Mouse (Mus musculus) ES-CJ7 (cell line): ENCODE measurements at regions not wholly inside any gene's neighbourhood (a gene's known extent, or its start where the extent isn't known, plus 50 kb on each side); places are given as distances from the start of the nearest gene placed in this dataset.

Experiments used
- DNase-seq: peaks from one replicate; pipeline ENCODE4 v3.0.0; 2011; ENCODE audit warnings: low read depth, low spot score

DNA sequence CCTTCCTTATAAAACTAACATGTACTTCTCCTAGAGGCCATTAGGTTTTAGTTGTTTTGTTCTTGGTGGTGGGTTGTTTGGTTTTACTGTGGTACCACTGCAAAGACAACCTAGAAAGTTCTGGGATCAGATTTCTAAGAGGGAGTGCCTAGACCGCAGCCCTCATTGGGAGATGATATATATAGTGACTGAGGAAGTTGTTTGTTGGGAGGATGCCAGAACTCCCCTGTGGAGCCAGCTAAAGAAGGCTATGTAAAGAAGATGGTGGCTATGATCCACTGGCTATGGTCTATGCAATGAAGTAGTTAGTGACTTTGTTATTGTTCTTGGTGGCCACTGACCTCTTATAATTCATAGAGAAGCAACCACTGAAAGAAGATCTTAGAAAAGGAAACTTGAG is 283.8 kb upstream of the Kif2a start:
- DNase-seq: no peak

DNA sequence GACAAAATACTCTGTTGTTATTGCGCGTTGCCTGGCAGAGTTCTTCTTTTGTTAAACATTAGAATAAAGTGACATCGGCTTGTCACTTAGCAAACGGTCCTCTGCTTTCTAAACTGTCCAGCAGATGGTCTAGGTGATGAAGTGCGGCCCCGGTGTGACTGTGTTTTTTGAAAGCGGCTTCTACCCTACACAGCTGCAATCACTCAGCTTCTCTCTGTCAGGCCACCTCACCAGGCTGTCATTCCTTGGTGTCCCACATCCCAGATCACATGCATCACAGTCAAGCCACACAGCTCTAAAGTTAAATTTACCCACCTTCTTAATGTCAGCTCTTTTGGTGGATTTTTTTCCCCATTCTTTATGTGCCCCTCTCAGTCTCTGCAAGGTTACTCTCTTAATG is 282.0 kb upstream of the Kif2a start:
- no peak for DNase-seq

DNA sequence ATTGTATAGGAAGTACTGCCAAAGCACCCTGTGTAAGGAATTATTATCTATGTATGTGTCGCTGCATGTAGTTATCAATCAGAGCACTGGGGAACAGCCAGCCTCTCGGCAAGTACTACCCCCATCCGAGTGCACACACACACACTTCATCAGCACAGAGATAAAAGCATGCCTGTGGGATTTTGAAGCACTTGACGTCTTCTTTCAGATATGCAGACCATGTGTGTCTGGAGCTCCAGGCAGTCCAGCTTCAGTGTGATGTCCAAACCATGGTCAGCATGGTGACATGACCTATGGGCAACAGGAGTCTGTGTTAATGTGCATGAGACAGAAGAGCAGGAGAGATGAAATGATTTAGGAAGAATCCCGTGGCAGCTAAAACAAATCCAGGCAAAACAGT is 281.4 kb upstream of the Kif2a start:
- no peak for DNase-seq

DNA sequence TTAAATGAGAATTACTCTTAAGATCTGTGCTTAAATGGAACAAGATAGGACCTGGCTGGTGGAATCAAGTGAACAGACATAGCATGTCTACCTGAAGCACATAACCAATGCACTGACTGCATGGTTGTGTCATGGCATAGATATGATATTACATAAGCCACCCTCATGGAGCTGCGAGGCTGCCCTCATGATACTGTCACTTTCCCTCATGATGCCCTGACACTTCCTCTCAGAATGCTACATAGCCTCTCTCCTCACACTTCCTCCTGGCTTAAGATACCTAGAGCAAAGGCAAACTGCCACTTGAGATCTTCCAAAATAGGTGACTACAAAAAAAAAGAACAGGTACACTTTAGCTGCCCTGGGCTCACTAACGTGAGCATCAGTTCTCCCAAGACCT is 278.9 kb upstream of the Kif2a start:
- DNase-seq: no peak

DNA sequence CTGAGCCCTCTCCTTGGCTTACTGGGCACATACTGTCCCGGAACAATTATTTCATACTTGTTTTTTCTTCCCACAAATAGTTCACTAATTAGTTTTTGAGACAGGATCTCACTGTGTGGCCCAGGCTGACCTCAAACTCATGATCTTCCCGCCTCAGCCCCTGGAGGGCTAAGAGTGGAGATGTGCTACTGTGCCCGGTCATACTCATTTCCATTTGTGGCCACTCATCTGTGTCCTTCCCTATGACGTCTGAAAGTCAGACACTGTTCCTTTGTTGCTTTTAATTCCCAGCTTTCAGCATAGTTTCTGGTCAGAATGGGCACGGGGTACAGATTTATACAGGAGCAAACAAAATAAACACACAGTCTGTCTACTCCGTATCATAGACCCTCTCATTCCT is 242.7 kb upstream of the Kif2a start:
- no peak for DNase-seq

DNA sequence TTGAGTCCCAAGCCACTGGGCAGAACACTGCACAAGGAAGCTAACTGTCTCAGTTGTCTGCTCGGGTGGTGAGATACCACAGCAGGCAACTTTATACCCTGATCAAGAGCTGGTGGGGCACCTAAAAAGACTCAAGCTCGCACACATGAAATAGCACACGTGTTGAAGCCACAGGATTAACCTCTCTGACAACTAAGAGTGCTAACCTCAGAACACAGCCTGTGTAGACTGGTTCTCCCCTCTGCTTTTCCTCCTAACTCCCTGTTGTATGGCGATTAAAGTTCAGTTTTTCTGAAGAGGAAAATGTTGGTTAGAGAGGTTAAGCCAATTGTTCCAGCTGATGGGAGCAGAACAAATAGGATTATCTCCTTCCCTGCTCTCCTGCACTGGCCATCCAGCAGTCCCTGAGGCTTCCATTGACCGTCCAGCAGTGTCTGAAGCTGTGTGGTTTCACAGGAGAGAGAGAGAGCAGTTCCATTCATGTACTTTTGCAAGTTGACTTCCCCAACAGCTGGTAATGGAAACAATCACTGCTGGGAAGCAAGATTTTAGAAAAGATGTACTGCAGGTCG is 239.6 kb upstream of the Kif2a start:
- no peak for DNase-seq

DNA sequence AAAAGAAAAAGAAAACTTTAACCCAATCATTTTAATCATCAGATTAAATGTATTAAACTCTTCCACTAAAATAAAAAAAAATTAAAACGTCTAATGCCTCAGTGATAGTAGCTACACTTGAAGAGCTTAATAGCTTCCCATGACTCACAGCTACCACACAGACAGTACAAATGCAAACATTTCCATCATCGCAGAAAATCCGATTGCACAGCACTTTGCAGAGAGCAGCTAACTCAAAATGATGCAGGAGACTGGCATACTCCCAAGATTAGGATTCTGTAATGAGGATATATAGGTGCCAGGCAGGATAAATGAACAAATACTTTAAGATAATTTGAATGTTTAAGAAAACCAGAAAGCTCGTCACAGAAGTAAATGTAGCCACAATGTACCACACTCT is 238.3 kb upstream of the Kif2a start:
- no peak for DNase-seq

DNA sequence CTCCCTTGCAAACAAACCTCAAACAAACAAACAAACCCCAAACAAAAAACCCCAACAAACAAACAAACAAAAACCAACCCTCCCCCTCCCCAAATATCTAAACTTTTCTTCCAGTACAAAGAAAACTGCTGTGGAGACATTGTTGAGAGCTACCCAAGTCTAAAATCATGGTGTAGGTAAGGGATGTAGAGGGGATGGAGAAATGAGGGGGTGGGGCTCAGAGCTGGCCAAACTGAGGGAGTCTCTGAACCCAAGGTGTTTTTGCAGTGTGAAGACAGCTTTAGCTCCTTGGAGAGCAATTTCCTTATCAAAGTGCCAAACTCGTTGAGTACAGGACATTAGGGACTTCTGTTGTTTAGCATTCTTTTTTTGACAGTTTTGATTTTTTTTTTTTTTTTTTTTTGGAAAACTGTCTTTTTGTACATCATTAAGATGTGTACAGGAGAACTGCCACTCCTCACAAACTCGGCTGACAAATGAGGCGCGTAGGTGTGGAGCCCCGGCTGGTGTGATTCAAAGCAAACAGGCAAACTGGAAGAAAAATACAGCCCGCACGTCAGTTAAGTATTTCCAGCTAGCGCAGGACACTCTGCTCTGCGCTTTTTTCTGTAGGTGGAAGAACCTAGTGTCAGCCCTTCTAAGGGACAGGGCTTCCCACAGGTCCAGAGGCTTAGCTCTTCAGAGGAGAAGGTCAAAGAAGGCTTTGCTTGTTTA is 226.0 kb upstream of the Kif2a start:
- DNase-seq: no peak

DNA sequence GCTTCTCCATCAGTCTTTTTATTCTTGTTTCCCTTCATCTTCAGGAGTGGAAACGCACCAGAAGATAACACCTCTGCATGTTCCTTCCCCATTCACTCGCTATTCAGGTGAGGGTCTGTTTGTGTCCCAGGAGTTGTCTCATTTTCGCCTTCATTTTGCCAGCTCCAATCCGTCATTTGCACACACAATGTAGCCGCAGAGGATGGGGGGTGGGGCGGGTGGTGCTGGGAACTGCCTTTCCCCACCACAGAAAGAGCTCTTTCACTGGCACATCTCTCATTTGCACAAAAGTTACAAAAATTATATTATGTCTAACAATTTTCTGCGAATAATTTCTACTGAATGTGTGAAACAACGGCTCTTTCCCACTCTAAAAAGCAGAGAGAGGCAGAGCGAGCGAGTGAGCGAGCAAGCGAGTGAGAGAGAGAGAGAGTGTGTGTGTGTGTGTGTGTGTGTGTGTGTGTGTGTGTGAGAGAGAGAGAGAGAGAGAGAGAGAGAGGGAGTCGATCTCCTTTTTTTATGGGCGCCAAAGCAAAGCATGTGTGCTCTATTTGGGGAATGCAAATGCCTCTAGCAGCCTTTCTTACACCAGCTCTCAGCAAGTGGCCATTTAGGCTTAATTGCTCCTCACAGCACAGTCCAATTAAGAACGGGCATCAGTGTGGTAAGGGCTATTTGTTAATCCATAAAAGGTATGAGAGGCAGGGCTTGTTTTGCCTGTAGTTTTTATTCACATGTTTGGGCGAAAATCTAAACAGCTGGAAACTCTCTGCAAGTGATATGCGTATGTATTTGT is 225.2 kb upstream of the Kif2a start:
- no peak for DNase-seq

DNA sequence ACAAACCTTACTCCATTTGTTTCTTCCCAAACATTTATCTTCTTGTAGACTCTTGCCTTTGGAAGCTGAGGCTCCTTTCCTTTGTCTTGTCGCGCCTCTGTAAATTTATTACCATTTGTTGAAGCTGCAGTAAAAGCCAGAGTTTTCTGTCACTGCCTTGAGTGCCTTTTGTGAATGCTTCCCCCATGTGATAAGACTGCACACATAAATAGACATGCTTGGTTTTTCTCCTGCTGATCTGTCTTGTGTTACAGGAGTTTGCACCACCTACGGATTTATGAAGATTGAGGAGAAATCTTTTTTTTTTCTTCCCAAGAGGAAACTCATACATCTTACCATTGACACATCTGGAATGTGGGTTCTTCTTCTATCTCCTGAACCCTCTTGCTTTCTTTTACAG is 222.2 kb upstream of the Kif2a start:
- no peak for DNase-seq

DNA sequence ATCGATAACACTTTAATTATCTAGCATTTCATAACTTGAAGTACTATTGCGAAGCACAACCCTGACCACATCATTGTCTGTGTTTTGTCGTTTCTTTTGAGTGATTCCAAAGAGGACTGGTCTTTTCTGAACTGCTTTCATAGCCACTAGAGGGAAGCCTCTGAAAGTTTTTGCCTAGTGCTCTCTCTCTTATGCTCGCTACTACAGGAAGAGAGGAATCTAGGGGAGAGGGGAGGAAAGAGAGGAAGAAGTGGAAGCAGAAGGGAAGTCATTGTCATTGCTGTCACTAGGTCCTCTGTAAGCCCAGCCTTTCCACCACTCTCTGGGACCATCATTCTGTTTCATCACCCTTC is 217.1 kb upstream of the Kif2a start:
- DNase-seq: no peak

DNA sequence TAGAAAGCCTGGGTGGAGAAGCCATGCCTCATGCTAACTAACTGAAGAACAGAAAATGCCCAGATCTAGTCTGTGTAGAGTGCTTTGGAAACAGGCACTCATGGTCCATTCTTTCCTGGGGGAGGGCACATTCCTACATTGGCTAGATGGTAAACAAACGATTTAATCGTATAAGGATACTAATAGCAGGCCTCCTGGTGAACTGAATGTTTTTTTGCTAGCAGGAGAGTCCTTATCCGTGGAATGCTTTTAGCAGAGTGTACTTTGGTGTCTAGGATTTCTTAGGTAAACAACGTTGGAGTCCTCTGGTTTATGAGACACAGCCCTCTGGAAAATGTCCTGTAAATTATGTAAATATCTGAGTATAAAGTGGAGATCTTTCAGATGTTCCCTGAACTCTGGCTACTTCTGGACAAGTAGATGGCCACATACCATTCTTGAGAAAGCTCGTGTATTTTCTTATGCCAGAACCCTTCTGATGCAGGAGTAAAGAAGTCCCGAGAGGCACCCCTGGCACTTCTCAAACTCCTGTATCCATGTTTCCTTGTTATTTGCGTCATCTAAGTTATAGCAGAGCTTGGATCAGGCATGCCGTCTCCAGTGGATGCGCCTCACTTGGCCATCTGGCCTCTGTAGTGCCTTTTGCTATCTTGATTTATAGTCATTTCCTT is 216.6 kb upstream of the Kif2a start:
- no peak for DNase-seq

DNA sequence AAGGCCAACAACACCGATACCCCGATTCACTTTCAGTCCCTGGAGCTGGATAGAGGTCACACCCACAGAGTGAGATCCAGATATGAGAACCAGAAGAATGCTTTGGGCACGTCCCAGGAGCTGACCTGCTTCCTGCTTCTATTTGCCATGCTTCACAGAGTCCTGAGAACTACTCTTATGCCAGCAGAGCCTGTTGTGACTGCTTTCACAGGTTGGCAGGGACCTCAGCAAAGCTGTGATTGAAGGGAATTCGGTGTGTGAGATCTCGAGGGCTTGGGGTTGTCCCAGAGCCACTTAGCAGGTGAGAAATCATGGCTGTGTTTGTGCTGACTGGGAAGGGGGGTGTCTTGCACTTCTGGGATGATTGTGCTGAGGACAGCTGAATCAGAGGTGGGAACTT is 197.5 kb upstream of the Kif2a start:
- no peak for DNase-seq

DNA sequence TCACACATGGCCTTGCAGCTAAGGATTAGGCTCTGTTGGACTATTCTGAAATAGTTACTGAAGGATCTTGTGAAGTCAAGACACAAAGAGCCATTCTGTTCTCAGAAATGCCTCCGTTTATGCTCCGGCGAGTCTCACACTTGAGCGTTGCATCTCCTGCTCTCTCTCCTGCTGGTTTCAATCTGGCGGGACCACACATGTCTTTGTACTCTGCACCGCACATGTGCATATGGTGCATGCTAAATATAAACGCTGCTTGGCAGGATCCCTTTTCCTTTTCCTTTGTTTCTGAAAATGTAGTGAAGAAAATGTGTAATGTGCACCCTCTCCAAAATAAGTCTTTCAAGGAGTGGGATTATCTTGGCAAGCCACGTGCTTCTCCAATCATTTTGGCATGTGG is 196.4 kb upstream of the Kif2a start:
- no peak for DNase-seq

DNA sequence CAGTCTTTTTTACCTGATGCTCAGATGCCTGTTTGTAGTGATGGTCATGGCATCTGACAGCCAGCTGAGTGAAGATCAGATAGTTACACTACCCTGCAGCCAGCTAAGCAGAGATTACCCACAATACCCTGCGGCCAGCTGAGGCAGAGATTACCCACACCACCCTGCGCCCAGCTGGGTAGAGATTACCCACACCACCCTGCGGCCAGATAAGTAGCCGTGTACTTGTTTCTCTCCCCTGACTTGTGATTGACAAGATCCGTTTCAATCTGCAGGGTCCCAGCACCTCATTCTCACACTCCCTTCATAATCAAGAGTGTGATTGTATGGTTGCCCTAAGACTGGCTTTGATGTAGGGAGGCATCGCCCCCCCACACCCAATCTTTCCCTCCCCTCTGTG is 195.9 kb upstream of the Kif2a start:
- no peak for DNase-seq

DNA sequence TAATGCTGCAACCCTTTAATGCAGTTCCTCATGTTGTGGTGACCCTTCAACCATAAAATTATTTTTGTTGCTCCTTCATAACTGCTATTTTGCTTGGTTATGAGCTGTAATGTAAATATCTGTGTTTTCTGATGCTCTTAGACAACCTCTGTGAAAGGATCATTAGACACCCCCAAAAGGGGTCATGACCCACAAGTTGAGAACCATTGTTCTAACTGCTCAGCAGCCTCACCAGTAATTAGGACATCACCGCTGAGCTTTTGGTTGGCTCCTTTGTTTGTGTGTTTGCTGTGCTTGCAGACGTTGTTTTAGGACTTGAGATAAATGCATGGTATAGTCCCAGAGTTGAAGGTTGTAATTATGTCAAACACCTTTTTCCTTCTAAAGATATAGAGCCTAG is 191.4 kb upstream of the Kif2a start:
- DNase-seq: no peak

DNA sequence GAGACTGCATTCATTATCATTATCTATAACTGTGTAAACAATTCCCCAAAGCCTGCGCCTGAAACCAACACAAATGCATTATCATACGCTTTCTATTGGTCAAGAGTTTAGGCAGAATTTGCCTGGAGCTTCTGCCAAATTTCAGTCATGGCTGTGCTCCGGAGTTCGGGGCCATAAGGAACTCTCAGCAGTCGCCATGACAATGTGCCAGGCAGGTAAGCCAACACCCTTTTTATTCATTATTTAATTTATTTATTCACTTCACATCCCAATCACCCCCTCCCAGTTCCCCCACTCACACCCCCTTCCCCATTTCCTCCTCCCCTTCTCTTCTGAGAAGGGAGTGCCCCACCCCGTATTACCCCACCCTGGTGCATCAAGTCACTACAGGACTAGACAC is 188.8 kb upstream of the Kif2a start:
- no peak for DNase-seq

DNA sequence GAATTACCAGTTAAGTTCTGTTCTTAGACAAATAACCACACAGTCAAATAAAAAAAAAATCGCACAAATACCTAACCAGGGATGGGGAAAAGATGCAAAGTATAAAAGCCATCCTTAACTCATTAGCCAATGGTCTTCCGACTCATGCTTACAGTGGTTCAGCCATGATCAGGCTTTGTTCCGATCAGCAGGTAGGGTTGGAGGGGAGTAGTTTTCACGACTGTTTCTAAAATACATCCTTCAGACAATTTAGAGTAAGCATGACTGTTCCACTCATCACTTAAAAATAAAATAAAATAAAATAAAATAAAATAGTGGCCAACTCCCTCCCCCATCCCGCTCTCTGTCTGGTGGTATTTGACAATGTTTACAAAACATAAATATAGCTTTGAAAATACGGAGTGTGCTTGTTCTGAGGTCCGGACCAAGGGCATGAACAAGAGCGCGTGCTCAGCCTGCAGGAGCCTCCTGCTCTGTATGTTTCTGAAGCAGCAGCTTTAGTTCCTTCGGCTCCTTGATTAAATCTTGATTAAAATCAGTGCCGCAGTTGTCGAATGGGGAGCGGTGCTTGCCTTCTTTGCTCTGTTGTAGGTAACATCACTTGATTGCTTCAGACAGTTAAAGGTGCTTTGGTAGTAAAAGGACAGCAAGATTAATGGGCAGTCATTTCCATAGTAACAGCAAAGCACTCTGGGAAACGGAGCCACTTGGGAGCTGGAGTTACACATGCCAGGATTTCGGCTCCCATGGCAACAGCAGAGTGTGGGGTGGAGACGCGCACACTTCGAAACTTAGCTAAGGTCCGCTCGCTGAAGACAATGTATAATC is 185.6 kb upstream of the Kif2a start:
- peak; percentile 42 for DNase-seq

DNA sequence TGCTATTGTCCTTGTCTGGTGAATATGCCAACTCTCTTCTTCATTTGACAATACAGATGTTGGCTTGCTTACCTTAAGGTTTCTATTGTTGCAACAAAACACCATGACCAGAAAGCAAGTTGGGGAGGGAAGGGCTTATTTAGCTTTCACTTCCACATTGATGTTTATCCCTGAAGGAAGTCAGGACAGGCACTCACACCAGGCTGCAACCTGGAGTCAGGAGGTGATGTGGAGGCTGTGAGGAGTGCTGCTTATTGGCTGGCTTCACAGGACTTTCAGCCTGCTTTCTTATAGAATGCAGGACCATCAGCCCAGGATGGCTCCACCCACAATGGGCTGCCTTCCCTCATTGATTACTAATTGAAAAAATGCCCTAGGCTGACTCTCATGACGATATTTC is 177.9 kb upstream of the Kif2a start:
- DNase-seq: no peak

DNA sequence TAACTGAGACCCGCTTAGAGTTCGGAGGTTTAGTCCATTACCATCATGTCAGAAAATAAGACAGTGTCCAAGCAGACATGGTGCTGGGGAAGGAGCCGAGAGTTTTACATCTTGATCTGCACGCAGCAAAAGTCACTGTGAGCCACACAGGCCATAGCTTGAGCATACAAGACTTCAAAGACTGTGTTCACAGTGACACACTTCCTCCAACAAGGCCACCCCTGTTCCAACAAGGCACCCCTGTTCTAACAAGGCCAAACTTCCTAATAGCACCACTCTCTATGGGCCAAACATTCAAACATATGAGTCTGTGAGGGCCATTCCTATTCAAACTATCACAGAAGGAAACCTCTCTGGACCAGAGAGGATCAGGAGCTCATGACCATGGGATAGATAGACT is 171.5 kb upstream of the Kif2a start:
- DNase-seq: no peak

DNA sequence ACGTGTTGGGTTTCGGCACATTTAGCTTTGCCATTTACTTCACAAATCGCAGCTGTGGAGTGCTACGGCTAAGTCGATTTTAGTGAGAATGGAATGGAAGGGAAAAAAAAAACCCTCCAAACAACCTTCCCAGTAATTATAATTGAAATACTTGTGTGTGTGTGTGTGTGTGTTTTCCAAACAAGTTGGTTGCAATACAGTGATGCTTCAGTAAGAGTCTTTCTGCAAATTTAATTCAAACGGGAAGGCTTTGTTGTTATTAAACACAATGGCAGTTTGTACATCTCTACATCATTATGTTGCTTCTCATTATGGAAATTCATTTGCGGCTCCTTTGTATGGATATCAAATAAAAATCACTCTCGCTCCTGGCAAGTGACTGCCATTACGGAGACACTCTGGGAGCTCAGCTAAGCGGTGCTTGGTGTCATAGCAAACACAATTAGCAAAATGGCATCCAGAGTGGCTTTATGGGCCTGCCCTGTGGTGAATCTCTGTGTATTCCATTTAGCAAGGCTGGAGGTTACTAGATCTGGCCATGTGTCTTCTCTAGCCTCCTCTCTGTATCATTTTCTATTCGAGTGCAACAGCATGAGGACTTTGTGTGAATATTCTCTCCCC is 165.4 kb upstream of the Kif2a start:
- no peak for DNase-seq
